ENCODE assay signal across 8 mouse cellular contexts in genomic region chr11:72135383-72136158, GRCm38 (mm10). TPM values are rescaled to one million over a fixed set of nuclear protein-coding genes. Genes with fewer than 3 reads are reported as not detected.
DNase-seq lines count a peak whose midpoint lies in the region; ATAC-seq lines count a peak whose summit lies in the region.

TSS of gene Pitpnm3 (minus strand) at chr11:72135778.

- peak; percentile 45 for ATAC-seq in frontal cortex, adult (ENCODE audit: low TSS enrichment)
- ATAC-seq in hindbrain, embryonic 13.5 days (ENCODE audit: low FRiP score), result peak; percentile 54; the same call in 1 of the 2 replicates
- ATAC-seq in limb, embryonic 13.5 days (ENCODE audit: low FRiP score, low read depth), result peak; percentile 19; the same call in 1 of the 2 replicates
- ATAC-seq in monocyte, adult 5-6 weeks (replicated peaks; ENCODE audit: insufficient number of reproducible peaks, low FRiP score, low TSS enrichment, poor library complexity, severe bottlenecking), result no peak

- intact Hi-C loops in heart, postnatal 25 days (cut with DNase I), result no loop called here

- peak; percentile 94 for DNase-seq in heart, adult 11 months
- DNase-seq in heart, postnatal 25 days (ENCODE audit: low spot score), result no peak
- DNase-seq in cerebellum, adult 18-20 months, result peak; percentile 81 to 89
- peak; percentile 63 for DNase-seq in neural tube, embryonic 10.5 days (ENCODE audit: extremely low spot score, low spot score)

- WGBS in hindbrain, embryonic 13.5 days, result under 1% methylated on average over 81 of the region's 107 CpGs
- under 1% methylated on average over 60 of the region's 107 CpGs for WGBS in limb, embryonic 13.5 days

- H3K36me3 ChIP-seq in hindbrain, embryonic 13.5 days, result no peaks in the 10 kb centered on the region
- no peaks in the 10 kb centered on the region for H3K36me3 ChIP-seq in limb, embryonic 13.5 days

- H3K4me3 ChIP-seq in hindbrain, embryonic 13.5 days, result peak within 1 kb of the TSS; percentile 68
- H3K4me3 ChIP-seq in limb, embryonic 13.5 days, result peak within 1 kb of the TSS; percentile 56

- peak within 1 kb of the TSS; percentile 95 for H3K4me2 ChIP-seq in hindbrain, embryonic 13.5 days
- H3K4me2 ChIP-seq in limb, embryonic 13.5 days (replicated peaks), result peak within 1 kb of the TSS; percentile 98

- peaks cover 75% of the 10 kb centered on the region for H3K27me3 ChIP-seq in hindbrain, embryonic 13.5 days
- peaks cover 74% of the 10 kb centered on the region for H3K27me3 ChIP-seq in limb, embryonic 13.5 days

- H3K4me1 ChIP-seq in hindbrain, embryonic 13.5 days (replicated peaks), result peaks cover 43% of the 10 kb centered on the region
- peaks cover 25% of the 10 kb centered on the region for H3K4me1 ChIP-seq in limb, embryonic 13.5 days

- peak within 1 kb of the TSS; percentile 87 for H3K9ac ChIP-seq in hindbrain, embryonic 13.5 days
- peak within 1 kb of the TSS; percentile 68 for H3K9ac ChIP-seq in limb, embryonic 13.5 days

- peak within 1 kb of the TSS; percentile 40; the same call in 1 of the 2 replicates for H3K27ac ChIP-seq in hindbrain, embryonic 13.5 days
- no peak within 1 kb of the TSS for H3K27ac ChIP-seq in limb, embryonic 13.5 days

- H3K9me3 ChIP-seq in hindbrain, embryonic 13.5 days, result no peaks in the 10 kb centered on the region
- no peaks in the 10 kb centered on the region for H3K9me3 ChIP-seq in limb, embryonic 13.5 days

RNA-seq across cellular contexts. Expression of gene Pitpnm3, which starts in this region (rescaled TPM):
- total RNA-seq in heart, postnatal 25 days (2021), result 1 to 10 TPM; 1.6 to 1.8 TPM
- polyA plus RNA-seq in hindbrain, embryonic 13.5 days (2015; fragmentation: Nextera tagmentation; extraction: Ambion mirVana), result 1.9 and 2.0 TPM in 2 replicates
- polyA plus RNA-seq in limb, embryonic 13.5 days (2015; fragmentation: Nextera tagmentation; extraction: Ambion mirVana), result 0.08 and 0.14 TPM in 2 replicates
- not detected in 3 replicates for total RNA-seq in monocyte, adult 5-6 weeks (2017)

Comparison
In these comparisons a context has a peak if more than half of its experiments do, and no peak if none do; other contexts are left out.
1. Peak in ATAC-seq, H3K4me3 ChIP-seq, H3K9ac ChIP-seq and H3K4me2 ChIP-seq in limb, embryonic 13.5 days; RNA of the gene not detected or under 1 TPM.